Mouse (Mus musculus): ENCODE data around the gene Ccdc187.

The Ccdc187 gene

GRCm38 (mm10) chr2:26315925-26316311 is 21.6 kb upstream of the Ccdc187 start:
- DNase-seq (ENCODE audit: low spot score): peak; percentile 54

DNA sequence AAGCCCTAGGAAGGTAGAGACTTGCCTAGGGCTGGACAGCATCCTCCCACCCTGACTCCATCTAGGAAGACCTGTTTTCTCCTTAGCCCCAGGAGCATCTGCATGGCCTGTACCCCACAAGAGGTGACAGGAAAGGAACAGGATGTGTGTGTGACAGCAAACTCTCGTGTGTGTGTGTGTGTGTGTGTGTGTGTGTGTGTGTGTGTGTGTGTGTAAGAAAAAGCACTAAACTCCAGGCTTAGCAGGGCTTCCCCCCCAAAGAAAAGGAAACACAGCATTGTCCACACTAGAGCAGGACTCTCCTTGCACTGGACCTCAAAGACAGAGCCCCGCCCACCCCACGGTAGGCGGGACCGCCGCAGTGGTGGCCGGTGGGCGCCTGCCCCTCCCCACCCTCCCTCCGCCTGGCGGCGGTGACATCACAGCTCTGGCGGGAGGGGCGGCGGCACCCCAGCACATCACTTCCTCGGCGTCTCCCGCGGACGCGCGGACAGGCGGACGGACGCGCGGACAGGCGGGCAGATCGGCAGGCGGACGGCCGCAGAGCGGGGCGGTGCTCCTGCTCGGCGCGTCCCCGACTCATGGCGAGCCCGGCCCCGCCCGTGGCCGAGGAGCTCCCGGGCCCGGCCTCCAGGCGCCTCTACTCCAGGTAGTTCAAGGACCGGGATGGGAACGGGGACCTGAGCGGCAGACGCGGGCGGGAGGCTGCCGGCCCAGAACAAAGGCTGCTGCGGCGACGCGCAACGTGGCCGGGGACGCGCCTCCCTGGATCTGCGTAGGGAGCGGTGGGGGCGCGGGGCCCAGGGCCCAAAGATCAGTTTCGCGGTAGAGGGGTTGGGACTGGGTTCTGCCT is 20.9 kb upstream of the Ccdc187 start, which contains the start of gene Gpsm1:
Gene Gpsm1, plus strand, starts transcription at position 444 of the 853 bp plus-strand sequence.
- DNase-seq (ENCODE audit: low spot score): peak; percentile 84

DNA sequence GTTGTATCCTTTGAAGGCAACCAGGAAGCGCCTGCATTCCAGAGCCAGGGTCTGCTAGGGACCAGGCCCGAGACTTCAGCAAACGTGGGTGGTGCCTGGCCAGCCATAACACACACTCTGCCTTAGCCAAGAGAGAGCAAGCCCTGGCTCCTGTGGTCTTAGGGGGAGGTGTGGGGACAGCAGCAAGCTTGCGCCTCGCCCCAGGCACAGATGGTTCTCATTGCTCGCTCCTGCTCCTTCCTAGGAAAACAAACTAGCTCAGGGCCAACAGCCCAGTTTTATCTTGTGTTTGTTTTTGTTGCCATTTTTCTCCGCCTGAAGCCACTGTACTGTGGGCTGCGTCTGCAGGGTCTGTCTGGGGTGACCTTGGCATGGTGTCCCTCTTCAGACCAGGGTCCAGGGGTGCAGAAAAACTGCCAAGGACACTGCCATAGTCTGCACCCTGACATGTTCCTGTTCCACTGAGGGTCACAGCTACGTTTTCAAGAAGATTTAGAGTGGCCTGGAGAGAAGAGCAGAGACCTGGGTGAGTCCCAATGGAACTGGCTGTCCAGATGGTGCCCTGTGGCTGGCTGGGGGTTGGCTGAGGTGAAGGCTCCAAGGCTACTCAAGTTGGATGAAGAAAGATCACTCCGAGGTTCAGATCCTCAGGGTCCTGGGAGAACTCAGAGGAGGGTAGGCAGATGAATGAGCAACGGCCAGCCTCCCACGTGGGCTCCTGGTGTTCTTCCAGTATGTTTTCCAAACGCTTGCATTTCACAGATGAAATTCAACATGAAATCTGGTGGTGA is 20.1 kb upstream of the Ccdc187 start:
- DNase-seq (ENCODE audit: low spot score): peak; percentile 91

GRCm38 (mm10) chr2:26313394-26313793 is 19.0 kb upstream of the Ccdc187 start:
- no peak for DNase-seq (ENCODE audit: low spot score)

DNA sequence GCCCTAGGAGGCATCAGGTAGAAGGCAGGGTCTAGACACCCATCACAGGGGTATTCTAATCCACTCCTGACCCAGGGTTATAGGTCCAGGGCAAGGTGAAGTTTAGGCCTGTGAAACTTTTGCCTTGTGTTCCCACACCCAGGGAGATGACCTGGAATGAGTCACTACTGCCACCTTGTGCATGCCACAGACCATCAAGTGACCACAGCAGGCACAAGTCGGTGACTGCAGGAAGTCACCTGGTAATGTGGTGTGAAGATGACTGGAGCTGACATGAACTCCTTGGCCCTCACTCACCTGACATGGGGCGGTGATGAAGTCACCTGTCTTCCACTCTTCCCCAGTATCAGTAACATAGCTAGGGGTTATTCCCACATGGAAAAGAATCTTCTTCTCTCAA is 18.5 kb upstream of the Ccdc187 start:
- DNase-seq (ENCODE audit: low spot score): no peak

DNA sequence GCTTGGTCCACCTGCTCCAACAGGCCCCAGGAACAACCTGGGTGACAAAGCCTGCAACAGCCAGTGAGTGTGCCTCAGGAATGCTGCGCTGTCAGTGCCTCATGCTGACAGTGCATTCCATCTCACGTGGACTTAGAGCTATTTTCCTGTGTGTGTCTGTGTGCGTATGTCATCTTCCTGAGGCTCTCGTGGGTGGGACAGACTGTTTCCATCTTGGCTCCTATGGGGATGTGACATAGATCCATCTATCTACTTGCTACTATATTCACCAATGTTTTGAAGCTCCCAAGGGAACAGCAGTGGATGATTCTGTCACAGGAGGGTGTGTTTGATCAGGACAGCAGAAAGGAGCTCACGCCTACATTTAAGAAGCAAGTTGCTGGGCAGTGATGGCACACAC is 17.6 kb upstream of the Ccdc187 start:
- DNase-seq (ENCODE audit: low spot score): no peak

DNA sequence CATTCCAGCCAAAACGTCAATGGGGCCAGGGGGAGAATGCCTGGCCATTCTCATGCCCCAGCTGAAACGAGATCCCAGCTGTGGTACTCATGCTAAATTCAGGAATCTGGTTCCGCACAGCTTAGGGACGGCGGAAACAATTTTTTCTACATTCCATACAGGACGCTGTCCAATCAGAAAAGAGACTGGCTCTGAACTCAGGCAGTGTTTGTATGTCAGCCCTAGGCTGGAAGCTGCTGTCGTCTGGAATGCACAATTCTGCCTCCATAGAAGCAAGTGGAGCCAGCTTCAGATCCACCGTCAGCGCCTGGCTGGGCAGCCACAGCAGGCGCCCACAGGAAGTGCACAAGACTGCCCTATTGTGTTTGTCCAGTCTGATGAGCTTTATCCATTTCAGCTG is 15.4 kb upstream of the Ccdc187 start:
- DNase-seq (ENCODE audit: low spot score): no peak

GRCm38 (mm10) chr2:26306702-26307101 is 12.3 kb upstream of the Ccdc187 start:
- DNase-seq (ENCODE audit: low spot score): no peak

DNA sequence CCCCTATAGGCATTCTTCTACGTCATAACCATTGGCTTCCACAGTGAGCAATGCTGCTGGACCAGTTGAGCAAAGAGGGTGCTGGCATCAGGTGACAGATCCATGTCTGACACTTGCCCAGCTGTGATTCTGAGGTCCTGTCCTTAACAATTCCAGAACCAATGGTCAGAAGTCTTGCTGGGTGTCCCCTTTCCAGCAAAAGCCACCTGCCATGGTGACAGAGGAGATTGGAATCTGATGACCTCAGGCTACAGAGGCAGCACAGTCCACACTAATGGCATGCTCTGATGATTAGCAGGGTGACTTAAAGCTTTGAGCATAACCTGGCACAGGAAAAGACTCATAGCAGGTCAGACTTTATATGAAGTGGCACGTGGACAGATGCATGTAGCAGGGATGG is 11.2 kb upstream of the Ccdc187 start:
- no peak for DNase-seq (ENCODE audit: low spot score)

- DNase-seq (ENCODE audit: low spot score): no peak
Observed at GRCm38 (mm10) chr2:26304711-26305110, 10.4 kb upstream of the Ccdc187 start.

GRCm38 (mm10) chr2:26302005-26302503 is 7.7 kb upstream of the Ccdc187 start:
- DNase-seq (ENCODE audit: low spot score): no peak

GRCm38 (mm10) chr2:26300808-26301174 is 6.4 kb upstream of the Ccdc187 start:
- no peak for DNase-seq (ENCODE audit: low spot score)

DNA sequence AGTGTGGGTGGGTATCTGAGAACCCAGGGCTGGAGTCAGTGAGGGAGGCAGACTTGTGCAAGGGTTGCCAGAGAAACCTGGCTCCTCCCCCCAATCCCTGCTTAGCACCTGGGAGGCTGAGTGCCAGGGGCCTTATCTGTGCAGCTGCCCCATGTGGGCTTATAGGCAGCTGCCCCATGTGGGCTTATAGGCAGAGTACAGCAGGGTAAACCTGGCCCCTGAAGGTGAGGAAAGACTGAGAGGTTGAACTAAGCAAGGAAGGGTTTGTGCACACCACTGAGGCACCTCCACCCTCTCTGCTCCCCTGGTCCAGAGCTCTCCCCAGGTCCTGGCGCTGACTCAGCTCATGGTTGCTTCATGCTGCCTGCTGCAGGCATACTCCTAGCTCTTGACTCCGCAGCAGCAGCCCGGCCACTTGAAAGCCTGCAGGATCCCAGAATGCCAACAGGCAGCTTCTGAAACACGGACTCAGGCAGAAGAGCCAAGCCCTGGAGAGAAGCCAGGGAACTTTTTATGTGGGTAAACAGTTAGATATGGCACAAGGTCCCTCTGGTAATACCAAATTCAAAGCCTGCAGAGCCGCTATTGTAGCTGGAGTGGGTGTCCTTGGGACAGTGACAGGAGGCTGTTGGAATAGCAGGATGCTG is 5.9 kb upstream of the Ccdc187 start:
- peak; percentile 79 for DNase-seq (ENCODE audit: low spot score)

DNA sequence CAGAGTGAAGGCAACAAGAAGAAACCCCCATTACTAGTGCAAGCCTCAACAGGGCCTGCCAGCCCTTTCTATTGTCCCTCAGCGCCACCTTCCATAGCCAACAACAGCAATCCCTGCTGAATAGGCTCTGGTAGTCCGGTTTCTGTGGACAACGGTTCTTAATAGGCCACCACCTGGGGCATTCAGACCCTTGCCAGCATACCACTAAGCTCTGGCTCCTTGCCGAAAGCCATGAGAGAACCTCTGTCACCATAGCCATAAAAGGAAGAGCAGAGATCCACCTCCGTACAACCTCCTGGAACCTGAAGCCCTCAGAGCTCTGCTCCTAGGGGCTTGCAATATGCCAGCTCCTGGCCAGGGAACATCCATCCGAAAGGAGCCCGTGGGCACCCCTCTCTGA is 5.0 kb upstream of the Ccdc187 start:
- no peak for DNase-seq (ENCODE audit: low spot score)

DNA sequence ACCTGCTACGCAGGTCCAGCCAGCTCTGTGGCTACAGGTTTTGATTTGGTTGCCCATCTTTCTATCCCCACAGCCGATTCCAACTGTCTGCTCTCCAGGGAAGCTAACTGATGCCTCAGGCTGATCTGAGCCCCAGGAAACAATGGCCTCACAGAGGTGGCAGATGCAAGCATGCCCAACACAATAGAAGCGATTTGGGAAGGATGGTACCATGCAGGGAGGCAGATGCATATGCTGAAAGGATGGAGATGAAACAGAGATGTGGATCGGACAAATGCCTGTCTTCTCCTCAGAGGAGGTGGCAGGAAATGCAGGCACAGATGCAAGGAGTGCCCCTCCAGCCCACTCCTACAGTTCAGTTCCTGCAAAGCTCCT is 4.5 kb upstream of the Ccdc187 start:
- DNase-seq (ENCODE audit: low spot score): no peak

GRCm38 (mm10) chr2:26298208-26298855 is 4.0 kb upstream of the Ccdc187 start:
- no peak for DNase-seq (ENCODE audit: low spot score)

- DNase-seq (ENCODE audit: low spot score): no peak
Observed at GRCm38 (mm10) chr2:26296606-26297195, 2.3 kb upstream of the Ccdc187 start.

- DNase-seq (ENCODE audit: low spot score): no peak
Observed at GRCm38 (mm10) chr2:26290133-26290532, 4.2 kb downstream of the Ccdc187 start.

- no peak for DNase-seq (ENCODE audit: low spot score)
Observed at GRCm38 (mm10) chr2:26286391-26286790, 8.0 kb downstream of the Ccdc187 start.

- DNase-seq (ENCODE audit: low spot score): no peak
Observed at GRCm38 (mm10) chr2:26285804-26286203, 8.6 kb downstream of the Ccdc187 start.

- DNase-seq (ENCODE audit: low spot score): no peak
Observed at GRCm38 (mm10) chr2:26280594-26280993, 13.8 kb downstream of the Ccdc187 start.

DNA sequence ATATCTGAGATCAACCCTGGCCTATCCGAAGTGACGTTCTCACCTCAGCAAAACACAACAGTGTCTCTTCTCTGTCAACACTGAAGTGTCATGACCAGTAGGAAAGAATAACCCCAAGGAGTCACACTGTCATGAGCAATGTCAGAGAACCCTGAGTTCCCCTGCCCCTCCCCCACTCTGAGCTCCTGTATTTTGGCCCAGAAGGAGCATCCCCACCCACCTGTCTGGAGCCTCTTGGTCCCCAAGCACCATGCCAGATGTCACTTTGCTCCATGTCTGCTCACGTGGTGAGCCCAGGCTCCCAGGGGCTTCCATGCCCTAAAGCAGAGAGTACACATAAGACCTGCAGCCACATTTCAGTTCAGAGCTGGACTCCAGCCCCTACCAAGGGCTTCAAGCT is 14.6 kb downstream of the Ccdc187 start:
- DNase-seq (ENCODE audit: low spot score): no peak

Measured in ovary, adult 18-20 months (tissue).